Mouse (Mus musculus): Measurements from ENCODE around the gene Scgb1a1. TPM values are rescaled to one million over a fixed set of nuclear protein-coding genes. Genes with fewer than 3 reads are reported as not detected.
A peak's percentile ranks its signal among the peaks of the same experiment; 100 is the strongest.

Gene Scgb1a1
- polyA plus RNA-seq, 1 experiment = not detected

DNA sequence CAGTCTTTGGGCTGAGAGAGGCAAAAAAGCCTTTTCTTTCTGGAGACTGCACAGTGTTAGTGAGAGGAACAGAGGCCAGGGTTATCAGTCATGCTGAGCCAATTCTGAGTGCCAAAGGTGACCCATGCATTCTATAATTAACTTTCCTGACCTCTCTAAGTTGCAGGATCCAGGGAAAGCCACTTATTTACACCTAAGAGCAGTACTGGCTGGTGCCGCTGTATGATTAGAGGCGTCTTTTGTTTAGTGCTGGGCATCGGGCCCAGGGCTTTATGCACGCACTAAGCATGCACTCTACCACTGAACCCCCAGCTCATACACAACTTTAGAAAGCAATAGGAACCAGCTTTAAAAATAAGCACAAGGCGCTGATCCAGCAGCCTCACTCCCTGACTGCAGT is 29.5 kb upstream of the Scgb1a1 start:
- Histone ChIP-seq H3K27ac (ENCODE audit: insufficient read depth, low read length) (no peak overlapping the region), H3K4me3 (ENCODE audit: insufficient read depth, low read length) (no peak overlapping the region), H3K4me1 (ENCODE audit: control insufficient read depth, insufficient read depth, low read length) (no peaks in the 10 kb centered on the region)
- TF ChIP-seq CTCF (IDR thresholded peaks at IDR 0.05; ENCODE audit: extremely low read depth, insufficient read depth, low read length) (no peak), POLR2A (IDR thresholded peaks at IDR 0.05; ENCODE audit: extremely low read depth, insufficient read depth, low read length) (no peak)

- TF ChIP-seq CTCF (IDR thresholded peaks at IDR 0.05; ENCODE audit: extremely low read depth, insufficient read depth, low read length) (no peak), POLR2A (IDR thresholded peaks at IDR 0.05; ENCODE audit: extremely low read depth, insufficient read depth, low read length) (no peak)
These were observed 28.5 kb upstream of the Scgb1a1 start for GRCm38 (mm10) chr19:9116268-9116667.

DNA sequence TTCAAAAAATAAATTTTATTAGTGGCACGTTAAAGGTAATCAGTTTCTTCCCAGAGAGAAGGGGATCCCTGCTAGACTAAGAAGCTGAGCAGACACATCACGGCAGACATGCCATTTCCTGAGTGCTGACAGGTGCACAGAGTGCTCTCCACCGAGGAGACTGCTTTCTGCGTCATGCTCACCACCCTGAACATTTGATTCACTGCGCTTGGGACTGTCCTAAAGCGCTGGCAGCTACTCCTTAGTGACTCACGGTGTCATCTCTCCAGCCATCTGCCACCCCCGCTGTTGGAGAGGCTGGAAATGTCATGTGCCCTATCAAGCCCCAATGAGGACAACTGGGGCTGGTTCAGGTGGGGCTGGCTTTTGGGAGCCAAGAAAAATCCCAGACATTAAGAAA is 24.3 kb upstream of the Scgb1a1 start:
- Histone ChIP-seq H3K4me1 (ENCODE audit: control insufficient read depth, insufficient read depth, low read length) (no peaks in the 10 kb centered on the region), H3K4me3 (ENCODE audit: insufficient read depth, low read length) (no peak overlapping the region), H3K27ac (ENCODE audit: insufficient read depth, low read length) (no peak overlapping the region)
- TF ChIP-seq CTCF (IDR thresholded peaks at IDR 0.05; ENCODE audit: extremely low read depth, insufficient read depth, low read length) (no peak), POLR2A (IDR thresholded peaks at IDR 0.05; ENCODE audit: extremely low read depth, insufficient read depth, low read length) (no peak)

More at GRCm38 (mm10) chr19:9116268-9116667, 28.5 kb upstream of the Scgb1a1 start:
- no peaks in the 10 kb centered on the region for H3K4me1 ChIP-seq (ENCODE audit: control insufficient read depth, insufficient read depth, low read length)
- H3K27ac ChIP-seq (ENCODE audit: insufficient read depth, low read length) = no peak overlapping the region
- H3K4me3 ChIP-seq (ENCODE audit: insufficient read depth, low read length) = no peak overlapping the region

DNA sequence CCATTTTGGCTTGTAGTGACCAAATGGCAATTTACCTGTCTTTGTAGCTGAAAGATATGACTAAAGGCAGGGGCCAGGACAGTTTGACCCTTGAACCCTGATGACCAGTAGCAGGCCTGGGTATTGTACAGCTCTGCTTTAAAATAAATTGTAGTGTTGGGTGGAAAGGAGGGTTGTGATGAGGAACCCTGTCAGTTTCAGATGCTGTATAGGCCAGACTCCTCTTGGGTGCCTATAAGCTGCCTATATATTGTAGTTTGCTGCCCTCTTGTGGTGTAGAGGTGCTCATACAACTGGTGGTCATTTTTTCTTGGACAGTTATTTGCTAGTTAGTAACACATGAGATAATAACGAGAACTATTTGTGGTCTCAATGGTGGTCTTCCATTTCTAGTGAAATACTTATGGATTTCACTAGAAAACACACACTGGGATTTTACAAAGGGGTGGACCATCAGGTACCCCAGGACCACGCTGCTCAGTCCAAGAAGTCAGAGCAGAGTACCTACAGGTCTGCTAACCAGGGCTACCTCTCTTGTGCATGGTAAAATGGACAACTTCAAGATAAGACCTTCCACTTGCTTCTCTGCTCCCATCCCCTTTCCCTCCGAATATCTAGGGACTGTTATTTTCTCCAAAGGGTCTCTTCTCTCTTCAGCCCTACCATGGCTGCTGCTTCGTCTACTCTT is 22.6 kb upstream of the Scgb1a1 start:
- Histone ChIP-seq H3K27ac (ENCODE audit: insufficient read depth, low read length) (no peak overlapping the region), H3K4me3 (ENCODE audit: insufficient read depth, low read length) (no peak overlapping the region), H3K4me1 (ENCODE audit: control insufficient read depth, insufficient read depth, low read length) (no peaks in the 10 kb centered on the region)
- peak; percentile 56; the same call in 1 of the 2 replicates for TF ChIP-seq CTCF (IDR thresholded peaks at IDR 0.05; ENCODE audit: extremely low read depth, insufficient read depth, low read length)
- no peak for TF ChIP-seq POLR2A (IDR thresholded peaks at IDR 0.05; ENCODE audit: extremely low read depth, insufficient read depth, low read length)

GRCm38 (mm10) chr19:9108536-9108935 is 20.8 kb upstream of the Scgb1a1 start:
- H3K27ac ChIP-seq (ENCODE audit: insufficient read depth, low read length) = no peak overlapping the region
- no peaks in the 10 kb centered on the region for H3K4me1 ChIP-seq (ENCODE audit: control insufficient read depth, insufficient read depth, low read length)
- H3K4me3 ChIP-seq (ENCODE audit: insufficient read depth, low read length) = no peak overlapping the region
- TF ChIP-seq CTCF (IDR thresholded peaks at IDR 0.05; ENCODE audit: extremely low read depth, insufficient read depth, low read length) = no peak
- no peak for TF ChIP-seq POLR2A (IDR thresholded peaks at IDR 0.05; ENCODE audit: extremely low read depth, insufficient read depth, low read length)

GRCm38 (mm10) chr19:9107379-9107755 is 19.6 kb upstream of the Scgb1a1 start:
- Histone ChIP-seq H3K4me1 (ENCODE audit: control insufficient read depth, insufficient read depth, low read length) (no peaks in the 10 kb centered on the region), H3K27ac (ENCODE audit: insufficient read depth, low read length) (no peak overlapping the region), H3K4me3 (ENCODE audit: insufficient read depth, low read length) (no peak overlapping the region)
- no peak for TF ChIP-seq POLR2A (IDR thresholded peaks at IDR 0.05; ENCODE audit: extremely low read depth, insufficient read depth, low read length)
- no peak for TF ChIP-seq CTCF (IDR thresholded peaks at IDR 0.05; ENCODE audit: extremely low read depth, insufficient read depth, low read length)

DNA sequence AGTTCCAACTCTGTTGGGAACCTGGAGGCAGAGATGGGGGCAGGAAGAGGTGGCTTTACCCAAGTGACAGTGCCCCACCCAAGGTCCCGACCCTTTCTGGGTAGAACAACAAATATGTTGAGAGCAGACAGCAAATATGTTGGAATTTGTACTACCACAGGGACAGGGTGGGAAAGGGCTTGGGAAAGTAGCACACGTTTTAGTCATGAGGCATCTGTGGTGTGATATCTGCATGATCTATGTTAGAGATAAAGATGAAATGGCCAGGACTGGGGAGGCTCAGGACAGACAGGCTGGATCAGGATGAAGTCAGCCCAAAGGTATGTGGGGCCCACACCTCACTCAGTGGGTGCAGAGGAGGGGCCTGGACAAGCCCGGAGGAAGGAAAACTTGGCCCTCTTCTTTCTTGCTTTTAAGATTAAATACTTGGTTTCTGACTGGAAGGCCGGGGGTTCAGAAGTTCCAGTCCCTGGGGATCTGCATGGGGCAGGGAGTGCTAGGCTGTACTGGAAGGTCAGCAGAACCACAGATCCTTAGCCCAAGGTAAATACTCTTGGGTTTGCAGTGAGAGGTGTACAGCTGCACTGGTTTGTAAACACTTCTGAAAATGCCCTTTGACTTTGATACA is 19.1 kb upstream of the Scgb1a1 start:
- H3K27ac ChIP-seq (ENCODE audit: insufficient read depth, low read length) = no peak overlapping the region
- no peak for TF ChIP-seq POLR2A (IDR thresholded peaks at IDR 0.05; ENCODE audit: extremely low read depth, insufficient read depth, low read length)
- no peak overlapping the region for H3K4me3 ChIP-seq (ENCODE audit: insufficient read depth, low read length)
- no peaks in the 10 kb centered on the region for H3K4me1 ChIP-seq (ENCODE audit: control insufficient read depth, insufficient read depth, low read length)

DNA sequence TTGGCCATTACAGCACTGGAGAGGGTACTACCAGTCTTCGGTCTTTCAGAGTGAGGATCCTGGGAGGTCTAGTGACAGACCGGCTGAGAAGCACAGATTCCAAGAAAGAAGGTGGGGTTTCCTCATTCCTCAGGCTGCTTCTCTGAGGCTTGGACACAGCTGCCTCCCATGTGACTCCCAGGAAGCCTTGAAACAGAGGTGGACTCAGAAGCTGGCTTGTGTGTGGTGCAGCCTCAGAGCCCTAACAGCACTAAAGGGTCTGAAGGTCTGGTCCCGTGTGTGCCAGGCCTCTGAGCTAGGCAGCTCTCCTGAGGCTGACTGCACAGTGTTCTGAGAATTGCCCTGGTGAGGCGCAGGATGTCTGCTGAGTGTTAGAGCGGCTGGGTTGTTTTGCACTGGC is 18.3 kb upstream of the Scgb1a1 start:
- TF ChIP-seq CTCF (IDR thresholded peaks at IDR 0.05; ENCODE audit: extremely low read depth, insufficient read depth, low read length) = no peak
- no peak for TF ChIP-seq POLR2A (IDR thresholded peaks at IDR 0.05; ENCODE audit: extremely low read depth, insufficient read depth, low read length)
- Histone ChIP-seq H3K4me1 (ENCODE audit: control insufficient read depth, insufficient read depth, low read length) (no peaks in the 10 kb centered on the region), H3K4me3 (ENCODE audit: insufficient read depth, low read length) (no peak overlapping the region), H3K27ac (ENCODE audit: insufficient read depth, low read length) (no peak overlapping the region)

DNA sequence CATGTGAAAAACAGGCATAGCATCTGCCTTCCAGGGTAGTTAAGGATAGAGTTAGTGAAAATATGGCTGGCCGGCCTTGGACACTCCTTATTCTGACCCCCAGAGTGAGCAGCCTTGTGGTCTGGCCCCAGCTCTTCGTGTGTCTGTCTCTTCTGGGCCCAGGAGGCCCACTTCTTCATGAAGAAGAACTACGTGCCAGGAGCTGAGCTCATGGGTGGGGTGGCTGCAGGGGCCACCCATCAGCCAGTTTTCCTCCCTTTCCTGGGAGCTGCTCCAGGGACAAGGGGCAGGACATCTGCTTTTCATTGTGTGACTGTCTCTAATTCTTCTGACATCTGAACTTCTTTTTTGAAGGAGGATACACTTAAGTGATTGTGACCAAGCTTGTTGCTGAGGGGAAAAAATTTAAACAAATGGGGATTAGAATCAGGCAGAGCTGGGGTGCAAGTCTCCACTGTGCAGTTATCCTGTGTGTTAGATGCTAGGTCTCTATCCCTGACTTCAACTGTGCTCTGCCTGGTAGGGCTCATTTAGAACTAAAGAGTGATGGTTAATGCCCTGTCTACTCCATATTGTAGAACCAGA is 17.4 kb upstream of the Scgb1a1 start:
- H3K4me1 ChIP-seq (ENCODE audit: control insufficient read depth, insufficient read depth, low read length) = no peaks in the 10 kb centered on the region
- no peak overlapping the region for H3K4me3 ChIP-seq (ENCODE audit: insufficient read depth, low read length)
- H3K27ac ChIP-seq (ENCODE audit: insufficient read depth, low read length) = no peak overlapping the region
- TF ChIP-seq CTCF (IDR thresholded peaks at IDR 0.05; ENCODE audit: extremely low read depth, insufficient read depth, low read length) (no peak), POLR2A (IDR thresholded peaks at IDR 0.05; ENCODE audit: extremely low read depth, insufficient read depth, low read length) (no peak)

GRCm38 (mm10) chr19:9103986-9104385 is 16.2 kb upstream of the Scgb1a1 start:
- Histone ChIP-seq H3K4me3 (ENCODE audit: insufficient read depth, low read length) (no peak overlapping the region), H3K4me1 (ENCODE audit: control insufficient read depth, insufficient read depth, low read length) (no peaks in the 10 kb centered on the region), H3K27ac (ENCODE audit: insufficient read depth, low read length) (no peak overlapping the region)
- TF ChIP-seq CTCF (IDR thresholded peaks at IDR 0.05; ENCODE audit: extremely low read depth, insufficient read depth, low read length) (no peak), POLR2A (IDR thresholded peaks at IDR 0.05; ENCODE audit: extremely low read depth, insufficient read depth, low read length) (no peak)

All from cortical plate, adult 2 months (tissue).